Mouse (Mus musculus): ENCODE measurements around the gene Fcer1g.
A peak's percentile ranks its signal among the peaks of the same experiment; 100 is the strongest.

Fcer1g gene

DNA sequence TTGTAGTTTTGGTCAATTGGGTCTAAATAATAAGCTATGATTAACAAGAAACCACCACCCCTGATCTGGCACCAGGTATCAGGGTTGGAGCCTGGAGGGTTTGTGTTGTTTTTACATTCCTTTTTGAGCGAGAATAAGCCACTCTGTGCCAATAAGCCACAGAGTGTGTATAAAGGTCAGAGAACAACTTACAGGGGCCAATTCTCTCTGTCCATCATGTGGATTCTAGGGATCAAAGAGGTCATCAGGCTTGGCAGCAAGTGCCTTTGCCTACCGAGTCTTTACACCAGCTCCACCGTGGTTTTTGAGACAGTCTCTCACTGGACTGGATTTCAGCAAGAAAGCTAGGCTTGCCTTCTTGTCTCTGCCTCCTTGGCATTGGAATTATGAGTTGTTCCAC is 21.3 kb downstream of the Fcer1g start:
- DNase-seq: no peak

GRCm38 (mm10) chr1:171209409-171209808 is 24.8 kb downstream of the Fcer1g start:
- DNase-seq: no peak

DNA sequence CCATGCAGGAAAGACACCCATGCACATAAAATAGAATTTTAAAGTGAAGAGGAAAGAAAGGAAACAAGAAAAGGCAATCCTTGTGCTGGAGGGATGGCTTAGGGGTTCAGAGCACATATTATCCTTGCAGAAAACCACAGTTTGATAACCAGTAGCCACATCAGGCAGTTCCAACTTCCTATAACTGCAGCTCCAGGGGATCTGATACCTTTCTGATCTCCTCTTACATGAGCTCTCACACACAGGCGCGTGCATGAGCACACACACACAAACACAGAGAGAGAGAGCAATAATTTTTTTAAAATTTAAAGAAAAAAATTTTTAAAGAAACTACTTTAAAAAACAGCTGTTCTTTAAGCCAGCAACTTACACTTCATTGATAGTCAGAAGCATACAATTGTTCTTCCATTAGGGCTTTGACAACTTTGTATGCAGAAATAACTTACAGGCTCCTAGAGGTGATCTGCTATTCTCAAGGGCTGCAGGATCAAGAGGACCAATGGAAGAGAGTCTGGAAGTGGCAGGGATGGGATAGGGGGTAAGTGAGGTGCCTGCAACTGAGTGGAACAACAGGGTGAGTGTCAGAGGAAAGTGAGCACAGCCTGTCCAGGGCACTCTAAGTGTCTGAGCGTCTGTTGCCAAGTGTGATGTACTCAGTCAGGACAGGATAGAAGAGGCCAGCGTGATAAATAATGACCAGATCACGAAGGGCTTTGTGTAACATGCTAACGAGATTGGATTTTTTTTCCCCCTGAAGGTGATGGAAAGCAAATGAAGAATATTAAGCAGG is 28.3 kb downstream of the Fcer1g start:
- no peak for DNase-seq

DNA sequence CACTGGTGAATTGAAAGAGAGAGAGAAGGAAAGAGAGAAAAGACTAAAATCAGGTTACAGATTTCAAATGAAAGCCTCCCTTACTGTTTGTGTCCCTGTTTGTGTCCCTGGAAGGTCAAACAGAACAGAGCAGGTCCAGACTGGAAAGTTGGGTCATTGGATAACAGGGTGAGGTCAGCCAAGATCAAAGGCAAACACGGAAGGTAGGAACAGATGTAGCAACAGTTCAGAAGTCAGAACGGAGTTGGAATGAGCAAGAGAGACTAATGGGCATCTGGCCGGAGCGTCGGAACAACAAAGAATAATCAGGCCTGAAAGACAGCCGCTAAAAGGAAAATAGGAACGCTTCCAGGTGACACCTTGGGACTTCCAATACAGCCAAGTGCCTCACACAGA is 29.9 kb downstream of the Fcer1g start:
- DNase-seq: no peak

DNA sequence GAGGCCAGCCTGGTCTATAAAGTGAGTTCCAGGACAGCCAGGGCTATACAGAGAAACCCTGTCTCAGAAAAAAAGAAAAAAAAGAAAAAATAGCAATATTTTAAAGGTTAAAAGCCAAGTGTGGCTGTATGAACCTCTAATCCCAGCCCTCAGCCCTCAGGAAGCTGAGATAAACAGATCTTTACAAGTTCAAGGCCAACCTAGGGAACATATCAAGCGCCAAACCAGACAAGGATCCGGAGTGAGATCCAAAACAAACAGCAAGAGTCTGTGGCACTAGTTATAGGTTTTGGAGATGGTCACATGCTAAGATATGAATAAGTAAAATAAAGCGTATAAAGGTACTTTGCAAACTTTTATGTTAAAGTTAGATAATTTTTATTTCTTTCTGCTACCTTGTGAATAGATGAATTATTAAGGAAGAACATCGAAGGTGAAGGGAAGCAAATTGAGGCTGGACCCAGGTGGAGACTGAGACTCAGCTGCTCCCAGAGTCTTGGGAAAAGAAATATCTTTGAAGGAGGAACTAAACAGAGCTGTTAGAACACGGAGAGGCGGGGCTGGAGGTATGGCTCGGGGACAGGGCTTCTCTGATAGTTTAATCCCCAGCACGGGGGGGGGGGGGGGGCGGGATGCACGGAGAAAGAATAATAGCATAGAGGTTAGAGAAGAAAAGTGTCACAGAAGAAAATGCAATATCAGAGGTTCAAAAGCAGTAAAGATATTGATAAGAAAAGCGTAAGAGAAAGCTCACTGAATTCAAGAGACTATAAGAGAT is 30.5 kb downstream of the Fcer1g start:
- DNase-seq: no peak

GRCm38 (mm10) chr1:171200769-171201168 is 33.4 kb downstream of the Fcer1g start:
- DNase-seq: no peak

DNA sequence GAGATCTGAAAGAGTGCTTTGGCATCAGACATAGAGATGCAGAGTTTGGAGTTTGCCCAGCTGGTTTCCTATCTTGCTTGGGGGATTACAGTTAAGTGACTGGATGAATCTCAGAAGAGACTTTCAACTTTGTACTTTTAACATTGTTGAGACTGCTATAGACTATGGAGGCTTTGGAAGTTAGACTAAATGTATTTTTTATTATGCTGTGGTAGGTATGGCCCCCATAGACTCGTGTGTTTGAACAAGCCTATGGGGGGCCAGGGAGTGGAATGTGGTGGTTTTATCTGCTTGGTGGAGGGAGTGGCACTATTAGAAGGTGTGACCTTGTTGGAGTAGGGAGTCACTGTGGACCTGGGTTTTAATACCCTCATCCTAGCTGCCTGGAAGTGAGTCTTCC is 34.6 kb downstream of the Fcer1g start:
- no peak for DNase-seq

- DNase-seq: peak; percentile 23 to 35
Measured at GRCm38 (mm10) chr1:171195887-171196397, 38.2 kb downstream of the Fcer1g start, which contains the start of gene Pcp4l1. Gene Pcp4l1 (minus strand): TSS chr1:171196268.

DNA sequence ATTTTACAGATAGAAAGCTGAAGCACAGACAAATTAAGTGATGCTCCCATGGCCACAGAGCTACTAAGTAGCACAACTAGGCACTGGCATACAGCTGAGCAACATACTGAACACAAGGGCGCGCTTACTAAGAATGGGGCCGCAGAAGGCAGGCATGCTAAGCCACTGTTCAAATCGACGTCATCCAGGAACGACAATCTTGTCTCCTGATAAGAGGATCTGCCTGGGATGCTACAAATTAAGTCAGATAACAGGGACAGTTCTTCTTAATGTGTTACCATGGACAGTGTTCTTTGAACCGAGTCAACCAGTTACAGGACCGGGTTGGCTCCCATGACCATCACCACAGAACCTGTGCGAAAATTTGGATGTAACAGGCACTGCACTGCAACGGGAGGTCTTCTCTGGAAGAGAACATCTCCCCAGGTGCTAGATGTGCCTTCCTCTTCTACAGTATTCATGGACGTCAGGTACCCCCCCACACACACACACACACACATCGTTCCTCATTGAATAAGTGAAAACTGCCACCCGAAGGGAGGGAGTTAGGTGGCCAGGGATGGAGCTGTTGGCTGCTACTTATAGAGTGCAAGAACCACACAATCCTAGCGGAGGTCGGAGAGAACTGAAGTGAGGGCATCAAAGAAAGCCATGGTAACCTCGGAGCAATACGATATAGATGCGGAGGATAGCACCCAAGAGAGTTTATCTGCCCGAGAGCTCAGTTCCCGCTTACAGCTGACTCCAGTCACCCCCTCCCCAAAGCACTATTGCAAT is 38.9 kb downstream of the Fcer1g start:
- DNase-seq: peak; percentile 32 to 34

- peak; percentile 4 to 6 for DNase-seq
Measured at GRCm38 (mm10) chr1:171193911-171194830, 40.0 kb downstream of the Fcer1g start.

- no peak for DNase-seq
Measured at GRCm38 (mm10) chr1:171193093-171193840, 40.9 kb downstream of the Fcer1g start.

GRCm38 (mm10) chr1:171192283-171192682 is 41.9 kb downstream of the Fcer1g start:
- no peak for DNase-seq

- DNase-seq: no peak
Measured at GRCm38 (mm10) chr1:171190832-171191231, 43.3 kb downstream of the Fcer1g start.

DNA sequence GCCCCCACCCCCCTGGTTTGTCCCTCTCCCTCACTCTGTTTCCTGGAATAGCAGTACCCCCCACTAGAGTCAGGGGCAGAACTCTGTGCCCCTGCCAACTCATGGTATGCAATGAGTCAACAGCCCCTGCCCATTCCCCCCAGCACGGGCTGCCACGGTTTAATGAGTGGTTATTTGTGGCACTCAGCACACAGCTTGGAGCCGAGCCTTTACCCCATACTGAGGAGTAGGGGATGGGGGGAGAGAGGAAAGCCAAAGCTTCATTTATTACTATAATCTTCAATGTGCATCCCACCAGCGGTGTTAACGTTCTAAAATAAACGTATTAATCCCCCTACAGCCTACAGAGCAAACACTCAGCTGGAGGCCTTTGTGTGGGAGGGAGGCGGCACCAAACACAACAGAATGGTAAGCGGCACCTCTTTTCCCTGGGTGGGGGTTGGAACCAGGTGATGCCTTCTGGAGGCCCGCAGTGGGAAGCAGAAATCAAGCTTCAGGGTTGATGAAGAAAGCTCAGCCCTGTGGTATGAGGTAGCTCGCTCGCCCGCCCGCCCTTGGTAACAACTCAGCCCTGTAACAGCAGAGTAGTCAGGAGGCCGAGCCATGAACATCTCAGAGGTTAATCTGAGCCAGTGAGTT is 44.6 kb downstream of the Fcer1g start:
- DNase-seq: no peak

DNA sequence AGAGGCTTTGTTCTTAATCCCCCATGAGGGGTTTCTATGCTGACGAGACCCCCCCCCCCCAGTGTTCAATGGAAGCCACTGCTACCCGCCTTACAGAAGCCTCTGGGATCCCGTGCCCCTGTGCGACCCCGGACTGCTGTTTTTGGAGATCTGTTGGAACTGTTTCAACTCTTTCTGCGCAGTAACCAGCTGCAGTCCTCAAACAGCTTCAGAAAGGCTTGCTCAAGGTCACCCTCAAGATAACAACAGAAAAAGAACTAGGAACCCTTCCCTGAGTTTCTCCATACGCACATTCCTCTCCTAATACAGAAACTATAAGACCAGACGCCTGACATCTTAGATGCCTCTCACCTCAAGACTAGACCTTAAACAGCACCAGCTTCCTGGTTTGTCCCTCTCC is 45.1 kb downstream of the Fcer1g start:
- no peak for DNase-seq

DNA sequence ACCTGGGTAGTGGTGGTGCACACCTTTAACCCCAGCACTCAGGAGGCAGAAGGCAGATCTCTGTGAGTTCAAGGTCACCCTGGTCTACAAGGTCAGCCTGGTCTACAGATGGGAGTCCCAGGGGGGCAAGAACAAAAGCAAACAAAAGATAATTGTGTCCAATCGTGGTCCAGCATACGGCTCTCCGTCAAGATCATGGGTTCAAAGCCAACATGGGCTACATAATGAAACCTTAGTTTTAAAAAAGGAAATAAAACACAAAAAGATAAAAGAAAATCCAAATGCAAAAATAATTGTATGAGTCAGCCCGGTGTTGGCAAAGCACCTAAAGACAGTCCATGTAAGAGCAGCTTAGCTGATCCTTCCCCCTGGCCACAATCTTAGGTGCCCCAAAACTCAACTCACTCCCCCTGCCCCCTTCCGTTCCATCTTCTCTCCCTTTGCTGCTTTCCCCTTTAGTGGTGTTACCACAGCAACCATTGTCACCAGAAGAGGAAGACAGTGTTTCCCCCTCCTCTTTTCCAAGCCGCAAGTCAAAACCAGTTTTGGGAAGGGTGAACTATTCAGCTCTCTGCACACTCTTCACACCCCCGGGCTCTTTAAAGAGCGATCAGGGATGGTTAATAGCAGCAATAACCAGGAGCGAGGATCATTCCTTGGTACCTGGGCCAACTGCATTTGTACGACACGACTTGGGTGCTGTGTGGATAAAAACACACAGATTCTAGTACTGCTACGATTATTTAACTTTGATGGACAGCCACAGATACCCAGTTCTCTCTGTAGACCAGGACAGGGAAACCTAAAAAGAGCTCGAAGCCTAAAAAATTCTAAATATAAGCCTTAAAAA is 46.1 kb downstream of the Fcer1g start:
- DNase-seq: no peak

DNA sequence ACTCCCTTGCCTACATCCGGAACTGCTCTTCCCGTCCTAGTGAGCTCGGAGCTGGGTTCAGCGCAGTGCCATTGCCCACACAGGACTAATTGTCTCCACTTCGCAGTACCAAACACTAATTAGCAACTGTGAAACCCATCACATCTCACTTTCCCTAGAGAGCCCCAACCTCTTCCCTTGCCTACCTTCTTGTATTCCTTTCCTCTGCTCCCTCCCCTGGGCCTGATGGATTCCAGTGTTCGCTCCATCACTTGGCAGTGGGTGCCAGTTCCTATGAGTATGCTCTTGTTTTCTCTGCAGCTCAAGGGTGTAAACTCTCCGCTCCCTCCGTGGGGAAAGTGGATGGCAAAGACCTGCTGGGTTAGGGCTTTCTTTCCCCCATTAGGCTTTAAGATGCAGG is 48.5 kb downstream of the Fcer1g start:
- no peak for DNase-seq

- DNase-seq: peak; percentile 65 to 72
Measured at GRCm38 (mm10) chr1:171184314-171184713, 49.9 kb downstream of the Fcer1g start.

GRCm38 (mm10) chr1:171183620-171184019 is 50.5 kb downstream of the Fcer1g start:
- peak; percentile 11 to 15 for DNase-seq

DNA sequence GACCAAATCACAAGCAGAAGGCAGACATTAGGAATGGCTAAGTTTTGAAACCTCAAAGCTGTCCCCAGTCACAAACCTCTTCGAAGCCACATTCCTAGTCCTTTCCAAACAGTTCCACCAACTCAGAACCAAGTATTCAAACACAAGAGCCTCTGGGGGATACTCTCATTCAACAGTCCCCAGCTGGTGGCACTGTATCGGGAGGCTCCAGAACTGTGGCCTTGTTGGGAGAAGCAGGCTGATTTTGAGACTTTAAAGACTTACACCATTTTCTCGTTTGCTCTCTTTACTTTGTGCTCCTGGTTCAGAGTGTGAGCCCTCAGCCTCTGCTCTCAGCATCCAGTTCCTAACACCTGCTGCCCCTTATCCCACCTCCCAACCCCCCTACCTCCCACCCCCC is 51.1 kb downstream of the Fcer1g start:
- no peak for DNase-seq
